Mouse (Mus musculus) ES-E14 (cell line): Measurements from ENCODE around the gene Ceacam20. TPM values are rescaled to one million over a fixed set of nuclear protein-coding genes. Genes with fewer than 3 reads are reported as not detected.
A peak's percentile ranks its signal among the peaks of the same experiment; 100 is the strongest.

ENCODE experiments used
- DNase-seq: peaks from one replicate; pipeline ENCODE4 v3.0.0-alpha.2; 2013; ENCODE audit warnings: low read depth, low spot score
- H3K27ac ChIP-seq: 2 replicates; pipeline ENCODE4 v1.5.1; 2012; ENCODE audit warnings: low read depth, mild to moderate bottlenecking, low read length, moderate library complexity, mixed read lengths; ENCODE audit not compliant: poor library complexity, insufficient read depth, severe bottlenecking
- H3K36me3 ChIP-seq: 2 replicates; pipeline ENCODE4 v1.6.1; 2012; ENCODE audit warnings: mild to moderate bottlenecking, low read length, moderate library complexity, mixed read lengths; ENCODE audit not compliant: control insufficient read depth, poor library complexity, insufficient read depth, severe bottlenecking
- H3K4me1 ChIP-seq, 2 experiments: fragments of 150-350 bp in 1 of 2; sonication (generic) in 1 of 2; 2 replicates each; pipeline ENCODE4 v1.6.1; 2012; ENCODE audit warnings: low read length in 2 of 2, mild to moderate bottlenecking in 1 of 2, mixed read lengths in 1 of 2; ENCODE audit not compliant: control insufficient read depth in 2 of 2, insufficient read depth in 2 of 2, poor library complexity in 1 of 2
- H3K4me3 ChIP-seq, 2 experiments: fragments of 150-350 bp in 1 of 2; sonication (generic) in 1 of 2; 2 replicates each; pipeline ENCODE4 v1.5.1; 2012; ENCODE audit warnings: low read length in 2 of 2, low read depth in 1 of 2, mild to moderate bottlenecking in 1 of 2, mixed read lengths in 1 of 2; ENCODE audit not compliant: insufficient read depth in 1 of 2, poor library complexity in 1 of 2, severe bottlenecking in 1 of 2
- H3K9ac ChIP-seq: 2 replicates; pipeline ENCODE4 v1.6.1; 2012; ENCODE audit warnings: low read depth, mild to moderate bottlenecking, low read length, mixed read lengths; ENCODE audit not compliant: poor library complexity, insufficient read depth, severe bottlenecking
- H3K9me3 ChIP-seq: fragments of 150-350 bp; sonication (generic); 2 replicates; pipeline ENCODE4 v1.6.1; 2012; ENCODE audit warnings: low read depth, mild to moderate bottlenecking, low read length; ENCODE audit not compliant: control insufficient read depth, insufficient read depth
- CHD2 ChIP-seq: IDR thresholded peaks from 2 replicates; pipeline ENCODE4 v1.6.1; 2014; ENCODE audit warnings: mild to moderate bottlenecking, low read depth, low read length, inconsistent platforms
- HCFC1 ChIP-seq: IDR thresholded peaks from 2 replicates; pipeline ENCODE4 v1.6.1; 2012; ENCODE audit warnings: low read length, inconsistent platforms, borderline replicate concordance; ENCODE audit not compliant: insufficient read depth
- MAFK ChIP-seq: IDR thresholded peaks from 2 replicates; pipeline ENCODE4 v1.6.1; 2014; ENCODE audit warnings: mild to moderate bottlenecking, low read depth, low read length, inconsistent platforms; ENCODE audit not compliant: insufficient read depth
- ZC3H11A ChIP-seq: IDR thresholded peaks from 2 replicates; pipeline ENCODE4 v1.6.1; 2012; ENCODE audit warnings: low read depth, mild to moderate bottlenecking, inconsistent platforms, low read length, borderline replicate concordance
- ZNF384 ChIP-seq: IDR thresholded peaks from 2 replicates; pipeline ENCODE4 v1.6.1; 2012; ENCODE audit warnings: low read depth, low read length, inconsistent platforms
- in situ Hi-C, 2 experiments: fragments of 600-800 bp; cut with MboI; formaldehyde crosslinking; loops; one replicate each; pipeline ENCODE4 v1.15.1; 2025; ENCODE audit warnings: low sequenced_read_pairs in 2 of 2, inconsistent platforms in 1 of 2; ENCODE audit not compliant: unreplicated experiment in 2 of 2
- total RNA-seq: library from RNA; depleted of rRNA; stranded (reverse); fragments of 300-350 nt; gene quantifications from 2 replicates; pipeline ENCODE4 v1.2.3, GENCODE M21; 2012; rRNA removed

The Ceacam20 gene
- 3.7 and 4.9 TPM in 2 replicates for total RNA-seq

DNA sequence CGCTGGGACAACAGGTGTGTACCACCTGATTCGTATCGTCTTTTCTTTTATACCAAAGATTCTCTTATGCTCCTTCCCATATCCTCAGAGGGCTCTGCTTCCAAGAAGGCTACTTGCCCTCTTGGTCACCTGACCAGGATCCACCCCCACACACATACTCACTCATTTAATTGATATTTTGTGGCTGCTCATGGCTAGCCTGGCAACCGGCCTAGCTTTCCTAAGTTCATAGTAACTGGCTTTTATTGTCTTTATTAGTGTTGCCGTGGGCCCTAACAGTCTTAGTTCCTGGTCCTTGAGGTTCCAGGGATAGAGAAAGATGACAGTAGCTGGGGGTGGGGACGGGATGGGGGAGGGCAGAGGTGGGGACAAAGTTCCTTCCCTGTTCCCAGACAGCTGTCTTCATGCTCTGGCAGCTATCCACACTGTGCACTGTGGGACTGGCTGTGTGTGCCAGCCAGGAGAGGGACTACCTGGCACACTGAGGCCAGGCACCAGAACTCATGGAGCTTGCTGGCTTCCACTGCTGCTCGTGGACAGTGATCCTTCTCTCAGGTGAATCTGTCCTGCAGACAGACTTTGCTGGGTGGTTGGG is at the start of gene Ceacam20:
TSS of gene Ceacam20 (plus strand) at position 428 of the 595 bp plus-strand sequence.
- no peak within 1 kb of the TSS for H3K27ac ChIP-seq
- H3K4me3 ChIP-seq = no peak within 1 kb of the TSS
- H3K4me1 ChIP-seq = peaks cover 0 to 2% of the 10 kb centered on the region in 2 experiments; a peak in 1 of 4 replicates
- TF ChIP-seq CHD2 = no peak
- TF ChIP-seq ZNF384 = no peak
- TF ChIP-seq ZC3H11A = no peak
- no peaks in the 10 kb centered on the region for H3K9me3 ChIP-seq
- no peak within 1 kb of the TSS for H3K9ac ChIP-seq
- in situ Hi-C loops = loop anchor here in 1 of 2 experiments (10.0 kb wide), 2 partner anchors 50 to 90 kb away; no protein-coding TSS in a partner anchor
- no peaks in the 10 kb centered on the region for H3K36me3 ChIP-seq
- DNase-seq = no peak

DNA sequence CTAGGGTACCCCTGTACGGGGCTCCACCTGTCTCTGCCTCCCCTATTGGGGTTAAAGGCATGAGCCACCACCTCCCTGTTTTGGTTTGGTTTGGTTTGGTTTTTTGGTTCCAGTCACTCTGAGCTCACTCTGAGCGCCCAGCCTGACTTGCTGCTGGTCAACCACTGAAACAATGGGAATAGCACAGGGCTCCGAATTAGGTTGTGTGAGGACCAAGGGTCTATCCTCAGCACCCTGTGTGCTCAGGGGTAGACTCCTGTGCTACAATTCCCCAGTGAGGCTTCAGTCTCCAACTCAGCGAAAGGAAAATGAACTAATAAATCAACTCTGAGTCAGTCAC is 45.1 kb upstream of the Ceacam20 start:
- H3K36me3 ChIP-seq = peaks cover 20% of the 10 kb centered on the region
- peaks cover 0 to 11% of the 10 kb centered on the region in 2 experiments; a peak in 2 of 4 replicates for H3K4me1 ChIP-seq
- DNase-seq = no peak
- peak overlapping the region; percentile 31; the same call in 1 of the 2 replicates for H3K27ac ChIP-seq
- H3K9ac ChIP-seq = peak overlapping the region; percentile 77
- H3K9me3 ChIP-seq = no peaks in the 10 kb centered on the region
- TF ChIP-seq ZNF384 = no peak
- no peak for TF ChIP-seq ZC3H11A
- no peak for TF ChIP-seq CHD2
- TF ChIP-seq MAFK = no peak
- no peak for TF ChIP-seq HCFC1
- peak overlapping the region; percentile 62 to 72 for H3K4me3 ChIP-seq
- in situ Hi-C loops = no loop called here

DNA sequence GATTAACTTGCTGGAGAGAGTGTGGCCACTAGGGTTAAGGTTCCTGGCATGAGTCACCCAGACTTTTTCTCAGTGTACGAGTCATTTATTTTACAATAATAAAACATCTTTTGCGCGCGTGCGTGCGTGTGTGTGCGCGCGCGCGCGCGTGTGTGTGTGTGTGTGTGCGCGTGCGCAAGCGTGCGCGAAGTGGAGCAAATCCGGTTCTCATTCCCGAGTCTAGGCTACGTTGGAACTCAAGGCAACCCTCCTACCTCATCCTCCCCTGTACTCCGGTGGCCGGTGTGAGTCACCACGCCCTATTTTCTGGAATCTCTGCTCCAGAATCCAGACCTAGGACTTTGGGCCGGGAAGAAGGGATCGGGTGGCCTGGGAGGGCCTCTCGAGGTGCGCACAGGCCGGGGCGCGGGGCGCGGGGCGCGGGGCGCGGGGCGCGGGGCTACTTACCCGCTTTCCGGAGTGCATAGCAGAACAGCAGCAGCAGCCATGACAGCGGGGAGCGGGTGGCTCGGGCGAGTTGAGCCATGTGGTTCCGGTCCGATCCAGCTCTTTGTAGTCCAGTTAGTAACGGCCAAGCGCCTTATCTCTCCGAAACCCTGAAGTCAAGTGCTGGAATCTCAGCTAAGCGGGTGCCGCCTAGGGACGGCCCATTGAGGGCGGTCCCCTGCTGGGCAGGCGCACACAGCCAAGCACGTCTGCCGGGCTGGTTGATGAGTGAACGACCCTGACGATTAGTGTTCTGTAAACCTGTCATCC is 44.5 kb upstream of the Ceacam20 start, which contains the start of gene Pvr:
TSS of gene Pvr (minus strand) at position 655 of the 756 bp plus-strand sequence.
- in situ Hi-C loops = no loop called here
- Histone ChIP-seq H3K36me3 (peaks cover 18% of the 10 kb centered on the region), H3K9ac (peak within 1 kb of the TSS; percentile 77), H3K4me1 (peaks cover 0 to 11% of the 10 kb centered on the region in 2 experiments; a peak in 2 of 4 replicates), H3K9me3 (no peaks in the 10 kb centered on the region), H3K27ac (peak within 1 kb of the TSS; percentile 63), H3K4me3 (peak within 1 kb of the TSS; percentile 62 to 72)
- TF ChIP-seq CHD2 (no peak), ZNF384 (no peak), HCFC1 (peak; percentile 42; the same call in 1 of the 2 replicates), ZC3H11A (no peak), MAFK (no peak)
- peak; percentile 64 for DNase-seq

DNA sequence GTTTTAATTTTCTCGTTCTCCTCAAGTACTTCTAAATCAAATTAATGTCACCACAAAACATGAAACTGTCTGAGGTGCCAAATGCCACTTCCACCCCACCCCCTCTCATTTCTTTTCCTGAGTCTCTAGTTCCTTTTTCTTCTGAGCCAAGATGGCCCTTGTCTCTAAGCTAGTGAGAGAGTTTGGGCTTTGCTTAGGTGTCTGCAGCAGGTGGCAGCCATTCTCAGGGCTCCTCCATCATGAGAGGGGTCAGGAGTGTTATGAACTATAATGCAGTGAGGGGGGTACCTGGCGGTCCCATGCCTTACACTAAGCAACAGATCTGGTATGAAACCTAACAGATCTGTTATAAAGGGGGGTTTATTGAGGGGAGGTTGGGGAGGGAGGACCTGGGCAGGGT is 41.9 kb upstream of the Ceacam20 start:
- TF ChIP-seq ZC3H11A = no peak
- TF ChIP-seq ZNF384 = no peak
- TF ChIP-seq HCFC1 = no peak
- no peak for TF ChIP-seq CHD2
- no peak for TF ChIP-seq MAFK
- in situ Hi-C loops = no loop called here
- H3K27ac ChIP-seq = no peak overlapping the region
- H3K4me3 ChIP-seq = no peak overlapping the region
- H3K9me3 ChIP-seq = no peaks in the 10 kb centered on the region
- peaks cover 2% of the 10 kb centered on the region; the same call in 1 of the 2 replicates for H3K36me3 ChIP-seq
- H3K9ac ChIP-seq = no peak overlapping the region; the same call in 1 of the 2 replicates
- no peak for DNase-seq
- peaks cover 2 to 9% of the 10 kb centered on the region in 2 experiments; a peak in 3 of 4 replicates for H3K4me1 ChIP-seq
